Mouse (Mus musculus) retina, postnatal 1 day (tissue): ENCODE results near the gene Fyn.

Source experiments
- DNase-seq: peaks from one replicate; pipeline ENCODE4 v3.0.0-alpha.2; 2012

Fyn gene

GRCm38 (mm10) chr10:39583718-39584117, 215.1 kb downstream of the Fyn start:
- DNase-seq, result no peak

GRCm38 (mm10) chr10:39587290-39587925, 218.8 kb downstream of the Fyn start:
- peak; percentile 74 for DNase-seq

GRCm38 (mm10) chr10:39587973-39588746, 219.5 kb downstream of the Fyn start:
- no peak for DNase-seq

GRCm38 (mm10) chr10:39589765-39590546, 221.3 kb downstream of the Fyn start:
- no peak for DNase-seq

GRCm38 (mm10) chr10:39590629-39591028, 222.0 kb downstream of the Fyn start:
- no peak for DNase-seq

- DNase-seq, result no peak
These were observed 223.8 kb downstream of the Fyn start for GRCm38 (mm10) chr10:39592501-39592900.

- DNase-seq, result no peak
These were observed 226.1 kb downstream of the Fyn start for GRCm38 (mm10) chr10:39594716-39595115.

- no peak for DNase-seq
These were observed 227.2 kb downstream of the Fyn start for GRCm38 (mm10) chr10:39595862-39596261.

GRCm38 (mm10) chr10:39597116-39597791, 228.6 kb downstream of the Fyn start:
- DNase-seq, result no peak

GRCm38 (mm10) chr10:39597792-39598183, 229.1 kb downstream of the Fyn start:
- DNase-seq, result no peak

GRCm38 (mm10) chr10:39599601-39600000, 230.9 kb downstream of the Fyn start:
- no peak for DNase-seq

- DNase-seq, result no peak
These were observed 231.5 kb downstream of the Fyn start for GRCm38 (mm10) chr10:39600115-39600514.

GRCm38 (mm10) chr10:39601068-39601467, 232.4 kb downstream of the Fyn start:
- no peak for DNase-seq

- no peak for DNase-seq
These were observed 237.8 kb downstream of the Fyn start for GRCm38 (mm10) chr10:39606434-39606833.

- no peak for DNase-seq
These were observed 242.6 kb downstream of the Fyn start for GRCm38 (mm10) chr10:39611234-39611633.

- DNase-seq, result no peak
These were observed 243.5 kb downstream of the Fyn start for GRCm38 (mm10) chr10:39612131-39612530.

GRCm38 (mm10) chr10:39612633-39612988, 244.0 kb downstream of the Fyn start, which contains the start of gene Traf3ip2:
Traf3ip2 (plus strand) TSS chr10:39612934.
- no peak for DNase-seq

- peak; percentile 69 for DNase-seq
These were observed 244.6 kb downstream of the Fyn start for GRCm38 (mm10) chr10:39612989-39613831.

- no peak for DNase-seq
These were observed 245.3 kb downstream of the Fyn start for GRCm38 (mm10) chr10:39613973-39614372.

GRCm38 (mm10) chr10:39614676-39615075, 246.0 kb downstream of the Fyn start:
- DNase-seq, result no peak
